Mouse (Mus musculus): ENCODE results near the gene Stac2. TPM values are rescaled to one million over a fixed set of nuclear protein-coding genes. Genes with fewer than 3 reads are reported as not detected.
A peak's percentile ranks its signal among the peaks of the same experiment; 100 is the strongest.

Stac2 gene
- polyA plus RNA-seq, 1 experiment from 2014 or later, result 0.11 TPM

- H3K4me3 ChIP-seq (ENCODE audit: low read length), result no peak overlapping the region
- peak overlapping the region; percentile 28; the same call in 1 of the 2 replicates for H3K4me2 ChIP-seq (ENCODE audit: low read depth, low read length)
- H3K9ac ChIP-seq (ENCODE audit: low read length), result 0 out of 2 replicates have a peak overlapping the region, but pooled peaks have one; percentile 21
- no peak overlapping the region for H3K27ac ChIP-seq (ENCODE audit: low read length)
- peaks cover 8% of the 10 kb centered on the region; the same call in 1 of the 2 replicates for H3K4me1 ChIP-seq (replicated peaks; ENCODE audit: control insufficient read depth, insufficient read depth, low read length)
- H3K36me3 ChIP-seq (ENCODE audit: control insufficient read depth, insufficient read depth, low read length), result no peaks in the 10 kb centered on the region
- H3K9me3 ChIP-seq (ENCODE audit: control insufficient read depth, low read length), result no peaks in the 10 kb centered on the region
- 41% methylated on average over 5 of the region's 5 CpGs for WGBS
- no peak for ATAC-seq (ENCODE audit: low read depth)
- no peaks in the 10 kb centered on the region for H3K27me3 ChIP-seq (ENCODE audit: control insufficient read depth, insufficient read depth, low read depth, low read length)
Measured at GRCm38 (mm10) chr11:98044074-98044473, 9.2 kb downstream of the Stac2 start.

GRCm38 (mm10) chr11:98042741-98043140, 10.5 kb downstream of the Stac2 start:
- Histone ChIP-seq H3K27me3 (ENCODE audit: control insufficient read depth, insufficient read depth, low read depth, low read length) (no peaks in the 10 kb centered on the region), H3K4me1 (replicated peaks; ENCODE audit: control insufficient read depth, insufficient read depth, low read length) (peaks cover 8% of the 10 kb centered on the region; the same call in 1 of the 2 replicates), H3K4me3 (ENCODE audit: low read length) (no peak overlapping the region), H3K27ac (ENCODE audit: low read length) (no peak overlapping the region), H3K36me3 (ENCODE audit: control insufficient read depth, insufficient read depth, low read length) (no peaks in the 10 kb centered on the region), H3K9ac (ENCODE audit: low read length) (no peak overlapping the region), H3K4me2 (ENCODE audit: low read depth, low read length) (no peak overlapping the region), H3K9me3 (ENCODE audit: control insufficient read depth, low read length) (no peaks in the 10 kb centered on the region)
- ATAC-seq (ENCODE audit: low read depth), result no peak
- WGBS, result 73% methylated on average over 6 of the region's 6 CpGs

GRCm38 (mm10) chr11:98040975-98041374, 12.3 kb downstream of the Stac2 start:
- no peak overlapping the region for H3K27ac ChIP-seq (ENCODE audit: low read length)
- WGBS, result 68% methylated on average over 8 of the region's 8 CpGs
- no peak overlapping the region for H3K9ac ChIP-seq (ENCODE audit: low read length)
- H3K9me3 ChIP-seq (ENCODE audit: control insufficient read depth, low read length), result no peaks in the 10 kb centered on the region
- no peak overlapping the region for H3K4me3 ChIP-seq (ENCODE audit: low read length)
- H3K36me3 ChIP-seq (ENCODE audit: control insufficient read depth, insufficient read depth, low read length), result no peaks in the 10 kb centered on the region
- no peak overlapping the region for H3K4me2 ChIP-seq (ENCODE audit: low read depth, low read length)
- peaks cover 12% of the 10 kb centered on the region for H3K27me3 ChIP-seq (ENCODE audit: control insufficient read depth, insufficient read depth, low read depth, low read length)
- ATAC-seq (ENCODE audit: low read depth), result no peak
- H3K4me1 ChIP-seq (replicated peaks; ENCODE audit: control insufficient read depth, insufficient read depth, low read length), result peaks cover 11% of the 10 kb centered on the region

GRCm38 (mm10) chr11:98037871-98038270, 15.4 kb downstream of the Stac2 start:
- Histone ChIP-seq H3K9ac (ENCODE audit: low read length) (no peak overlapping the region), H3K4me3 (ENCODE audit: low read length) (no peak overlapping the region), H3K27me3 (ENCODE audit: control insufficient read depth, insufficient read depth, low read depth, low read length) (peaks cover 17% of the 10 kb centered on the region), H3K36me3 (ENCODE audit: control insufficient read depth, insufficient read depth, low read length) (no peaks in the 10 kb centered on the region), H3K4me1 (replicated peaks; ENCODE audit: control insufficient read depth, insufficient read depth, low read length) (peaks cover 7% of the 10 kb centered on the region), H3K4me2 (ENCODE audit: low read depth, low read length) (no peak overlapping the region), H3K9me3 (ENCODE audit: control insufficient read depth, low read length) (no peaks in the 10 kb centered on the region), H3K27ac (ENCODE audit: low read length) (no peak overlapping the region)
- ATAC-seq (ENCODE audit: low read depth), result no peak
- 48% methylated on average over 14 of the region's 14 CpGs for WGBS

- Histone ChIP-seq H3K4me3 (ENCODE audit: low read length) (peak overlapping the region; percentile 40), H3K4me1 (replicated peaks; ENCODE audit: control insufficient read depth, insufficient read depth, low read length) (peaks cover 7% of the 10 kb centered on the region), H3K4me2 (ENCODE audit: low read depth, low read length) (peak overlapping the region; percentile 61), H3K27ac (ENCODE audit: low read length) (no peak overlapping the region), H3K9ac (ENCODE audit: low read length) (peak overlapping the region; percentile 52), H3K27me3 (ENCODE audit: control insufficient read depth, insufficient read depth, low read depth, low read length) (peaks cover 17% of the 10 kb centered on the region), H3K9me3 (ENCODE audit: control insufficient read depth, low read length) (no peaks in the 10 kb centered on the region), H3K36me3 (ENCODE audit: control insufficient read depth, insufficient read depth, low read length) (peaks cover 2% of the 10 kb centered on the region)
- WGBS, result under 1% methylated on average over 27 of the region's 27 CpGs
- ATAC-seq (ENCODE audit: low read depth), result peak; percentile 48
Measured at GRCm38 (mm10) chr11:98035977-98036377, 17.3 kb downstream of the Stac2 start.

GRCm38 (mm10) chr11:98034840-98035239, 18.4 kb downstream of the Stac2 start:
- H3K27ac ChIP-seq (ENCODE audit: low read length), result no peak overlapping the region
- peaks cover 7% of the 10 kb centered on the region for H3K4me1 ChIP-seq (replicated peaks; ENCODE audit: control insufficient read depth, insufficient read depth, low read length)
- H3K4me3 ChIP-seq (ENCODE audit: low read length), result no peak overlapping the region
- H3K36me3 ChIP-seq (ENCODE audit: control insufficient read depth, insufficient read depth, low read length), result peaks cover 13% of the 10 kb centered on the region
- peak; percentile 46; the same call in 1 of the 2 replicates for ATAC-seq (ENCODE audit: low read depth)
- WGBS, result 42% methylated on average over 4 of the region's 4 CpGs
- H3K9me3 ChIP-seq (ENCODE audit: control insufficient read depth, low read length), result no peaks in the 10 kb centered on the region
- no peak overlapping the region for H3K9ac ChIP-seq (ENCODE audit: low read length)
- H3K4me2 ChIP-seq (ENCODE audit: low read depth, low read length), result no peak overlapping the region
- H3K27me3 ChIP-seq (ENCODE audit: control insufficient read depth, insufficient read depth, low read depth, low read length), result peaks cover 17% of the 10 kb centered on the region

- peaks cover 7% of the 10 kb centered on the region for H3K4me1 ChIP-seq (replicated peaks; ENCODE audit: control insufficient read depth, insufficient read depth, low read length)
- H3K27me3 ChIP-seq (ENCODE audit: control insufficient read depth, insufficient read depth, low read depth, low read length), result peaks cover 17% of the 10 kb centered on the region
- ATAC-seq (ENCODE audit: low read depth), result no peak
- 77% methylated on average over 5 of the region's 5 CpGs for WGBS
- peaks cover 21% of the 10 kb centered on the region for H3K36me3 ChIP-seq (ENCODE audit: control insufficient read depth, insufficient read depth, low read length)
- H3K27ac ChIP-seq (ENCODE audit: low read length), result no peak overlapping the region
- H3K9me3 ChIP-seq (ENCODE audit: control insufficient read depth, low read length), result no peaks in the 10 kb centered on the region
- no peak overlapping the region for H3K4me2 ChIP-seq (ENCODE audit: low read depth, low read length)
- H3K9ac ChIP-seq (ENCODE audit: low read length), result no peak overlapping the region
- no peak overlapping the region for H3K4me3 ChIP-seq (ENCODE audit: low read length)
Measured at GRCm38 (mm10) chr11:98034061-98034460, 19.2 kb downstream of the Stac2 start.

- no peaks in the 10 kb centered on the region for H3K9me3 ChIP-seq (ENCODE audit: control insufficient read depth, low read length)
- WGBS, result under 1% methylated on average over 5 of the region's 5 CpGs
- ATAC-seq (ENCODE audit: low read depth), result peak; percentile 37; the same call in 1 of the 2 replicates
- no peak overlapping the region for H3K27ac ChIP-seq (ENCODE audit: low read length)
- H3K4me3 ChIP-seq (ENCODE audit: low read length), result no peak overlapping the region
- no peak overlapping the region for H3K9ac ChIP-seq (ENCODE audit: low read length)
- H3K27me3 ChIP-seq (ENCODE audit: control insufficient read depth, insufficient read depth, low read depth, low read length), result peaks cover 10% of the 10 kb centered on the region
- H3K36me3 ChIP-seq (ENCODE audit: control insufficient read depth, insufficient read depth, low read length), result peaks cover 30% of the 10 kb centered on the region
- H3K4me2 ChIP-seq (ENCODE audit: low read depth, low read length), result no peak overlapping the region
- H3K4me1 ChIP-seq (replicated peaks; ENCODE audit: control insufficient read depth, insufficient read depth, low read length), result peaks cover 14% of the 10 kb centered on the region
Measured at GRCm38 (mm10) chr11:98031443-98031770, 21.9 kb downstream of the Stac2 start.

- Histone ChIP-seq H3K4me1 (replicated peaks; ENCODE audit: control insufficient read depth, insufficient read depth, low read length) (peaks cover 12% of the 10 kb centered on the region), H3K36me3 (ENCODE audit: control insufficient read depth, insufficient read depth, low read length) (peaks cover 30% of the 10 kb centered on the region), H3K9me3 (ENCODE audit: control insufficient read depth, low read length) (no peaks in the 10 kb centered on the region), H3K4me3 (ENCODE audit: low read length) (no peak overlapping the region), H3K27ac (ENCODE audit: low read length) (no peak overlapping the region), H3K27me3 (ENCODE audit: control insufficient read depth, insufficient read depth, low read depth, low read length) (peaks cover 5% of the 10 kb centered on the region), H3K9ac (ENCODE audit: low read length) (no peak overlapping the region), H3K4me2 (ENCODE audit: low read depth, low read length) (no peak overlapping the region)
- no peak for ATAC-seq (ENCODE audit: low read depth)
- WGBS, result 39% methylated on average over 5 of the region's 5 CpGs
Measured at GRCm38 (mm10) chr11:98030701-98031442, 22.4 kb downstream of the Stac2 start.
